Mouse (Mus musculus) 3T3-L1 (cell line): ENCODE data around the gene Slc22a27.
"Not testable (repeated sequence)": the region's sequence is repeated elsewhere in the genome, so short reads cannot be mapped to it uniquely, and the experiment has no call there.

Source experiments
- DNase-seq: peaks from one replicate; pipeline ENCODE4 v3.0.0-alpha.2; 2015; ENCODE audit warnings: low read depth, low spot score

Gene Slc22a27

GRCm38 (mm10) chr19:7965927-7966326, at the start of gene Slc22a27:
TSS of gene Slc22a27 (minus strand) at chr19:7966027.
- not testable (repeated sequence) for DNase-seq

- DNase-seq: not testable (repeated sequence)
Observed at GRCm38 (mm10) chr19:8011596-8011995, 45.8 kb upstream of the Slc22a27 start.

DNA sequence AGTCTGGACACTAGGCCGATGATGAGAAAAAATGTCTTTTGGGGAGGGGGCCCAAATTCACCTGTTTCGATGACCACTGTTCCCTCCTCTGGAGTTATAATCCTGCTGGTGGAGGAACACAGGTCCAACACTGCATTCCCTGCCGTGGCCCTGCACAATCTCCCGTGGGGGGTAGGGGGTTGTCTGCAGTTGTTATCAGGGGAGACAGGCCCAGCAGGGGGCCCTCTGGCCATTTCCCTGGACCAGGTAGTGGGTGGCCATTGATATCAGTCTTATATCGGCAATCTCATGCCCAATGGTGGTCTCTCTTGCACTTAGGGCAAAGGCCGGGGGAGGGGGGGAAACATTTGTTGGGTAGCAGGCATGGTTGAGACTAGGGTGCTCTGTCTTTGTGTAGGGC, 43.3 kb upstream of the Slc22a27 start:
- not testable (repeated sequence) for DNase-seq

DNA sequence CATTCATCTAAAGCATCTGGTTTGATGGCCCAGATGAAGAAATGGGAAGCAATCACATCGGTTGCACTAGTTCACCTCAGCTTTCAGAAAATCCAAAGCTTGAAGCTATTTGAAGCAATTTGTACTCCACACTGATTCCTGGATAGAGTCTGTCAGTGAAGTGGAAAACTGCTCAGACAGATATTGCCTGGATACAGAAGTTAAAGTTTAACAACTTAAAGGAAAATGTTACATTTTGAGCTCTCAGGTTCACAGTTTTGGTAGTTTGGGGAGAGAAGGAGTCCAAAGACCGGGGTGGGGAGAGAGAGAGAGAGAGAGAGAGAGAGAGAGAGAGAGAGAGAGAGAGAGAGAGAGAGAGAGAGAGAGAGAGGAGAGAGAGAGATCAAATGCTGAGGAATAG, 2.9 kb upstream of the Slc22a27 start:
- no peak for DNase-seq

DNA sequence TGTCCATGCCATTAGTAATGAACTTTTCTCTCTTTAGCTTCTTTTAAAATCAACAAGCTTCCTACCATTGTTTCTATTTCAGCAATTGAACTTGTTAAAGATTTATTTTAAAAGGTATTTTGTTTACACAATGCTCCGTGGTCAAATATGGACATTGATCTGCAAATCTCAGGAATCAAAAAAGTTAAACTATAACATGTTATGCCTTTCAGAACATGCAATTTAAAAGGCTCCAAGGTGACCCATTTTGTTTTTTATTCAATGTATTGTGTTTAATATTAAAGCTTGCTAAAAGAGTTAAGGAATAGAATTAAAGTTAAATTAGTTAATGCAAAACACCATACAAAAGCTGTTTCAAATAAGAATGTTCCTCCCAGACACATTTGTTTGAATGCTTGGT, 723 bp upstream of the Slc22a27 start:
- not testable (repeated sequence) for DNase-seq

DNA sequence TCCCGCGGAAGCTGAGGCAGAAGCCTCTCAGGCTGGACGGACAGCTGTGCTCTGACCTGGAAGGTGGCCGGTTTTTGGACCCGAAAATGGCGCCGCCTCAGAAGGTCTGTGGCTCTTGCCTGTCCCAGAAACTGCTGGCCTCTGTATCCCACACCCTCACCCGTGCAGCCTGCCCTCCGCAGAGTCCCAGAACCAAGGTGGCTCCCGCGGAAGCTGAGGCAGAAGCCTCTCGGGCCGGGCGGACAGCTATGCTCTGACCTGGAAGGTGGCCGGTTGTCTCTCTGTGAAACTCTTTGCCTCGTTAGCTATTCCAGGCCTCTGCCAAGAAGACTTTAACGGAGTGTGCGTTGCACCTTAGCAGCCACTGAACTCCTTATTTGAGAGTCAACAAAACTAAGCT, 26.4 kb downstream of the Slc22a27 start:
- DNase-seq: not testable (repeated sequence)

DNA sequence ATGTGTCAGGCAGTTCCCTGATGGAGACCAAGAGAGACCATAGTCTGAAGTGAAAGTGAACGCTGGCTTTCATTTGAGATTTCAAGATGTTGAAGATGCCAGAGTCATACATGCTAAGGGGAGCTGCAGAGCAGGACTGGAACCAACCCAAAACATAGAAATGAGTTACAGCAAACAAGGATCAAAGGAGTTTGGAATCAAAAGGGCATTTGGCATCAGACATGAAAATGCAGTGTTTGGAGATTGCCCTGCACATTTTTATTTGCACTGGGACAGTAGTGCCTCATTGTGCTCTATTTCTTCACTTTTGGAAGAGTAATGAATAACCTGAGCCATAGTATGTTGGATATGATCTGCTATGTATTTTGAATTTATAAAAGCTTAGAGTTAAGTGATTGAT, 89.2 kb downstream of the Slc22a27 start:
- DNase-seq: no peak

GRCm38 (mm10) chr19:7829851-7830250, 136.0 kb downstream of the Slc22a27 start:
- DNase-seq: no peak
